32 mouse cellular contexts compared by ENCODE assay signal in genomic region chr6:143841954-143842353, GRCm38 (mm10).
DNase-seq lines count a peak whose midpoint lies in the region; ATAC-seq and TF ChIP-seq lines count a peak whose summit lies in the region.
"Had no signal": no experiment of that assay in that cellular context is flagged by ENCODE, and none has a peak within 500 bp of the region (broad histone marks: within the 10 kb centered on the region; RNA-seq: fewer than 3 reads in every experiment).

No protein-coding gene starts in this region.

- TF ChIP-seq CTCF in MEL (IDR thresholded peaks at IDR 0.05 in 2 of 3, conservative IDR thresholded peaks at IDR 0.05 in 1 of 3; ENCODE audit: control insufficient read depth in 1 of 3, insufficient read depth in 1 of 3, low read depth in 2 of 3, low read length in 3 of 3, poor library complexity in 1 of 3, severe bottlenecking in 1 of 3): no peak

- peaks cover 33 to 50% of the 10 kb centered on the region in 2 experiments for H3K4me1 ChIP-seq in MEL (ENCODE audit: control insufficient read depth in 1 of 2, insufficient read depth in 2 of 2, low read length in 2 of 2)
- peaks cover 48% of the 10 kb centered on the region for H3K4me1 ChIP-seq in liver, embryonic 13.5 days (replicated peaks)
- H3K4me1 ChIP-seq: forebrain, embryonic 12.5 days had no signal

- TF ChIP-seq EP300 in MEL (IDR thresholded peaks at IDR 0.05; ENCODE audit: low read depth in 1 of 2, low read length in 2 of 2): peak; percentile 97 to 98

- ATAC-seq in erythroid progenitor cell, adult 5-6 weeks (replicated peaks; ENCODE audit: low FRiP score, poor library complexity, severe bottlenecking): peak; percentile 84
- ATAC-seq in liver, embryonic 13.5 days (ENCODE audit: low read depth): peak; percentile 89
- 0 out of 2 replicates have a peak, but pooled peaks have one; percentile 20 for ATAC-seq in megakaryocyte, adult 5-6 weeks (ENCODE audit: poor library complexity, severe bottlenecking)
- ATAC-seq: activated CD4-positive, CD25-positive, alpha-beta regulatory T cell, adult 4 months; CD4-positive, CD25-positive, alpha-beta regulatory T cell, adult 4 months; forebrain, postnatal 0 days; intestine, postnatal 0 days; midbrain, embryonic 15.5 days had no signal

- no peak for TF ChIP-seq RAD21 in MEL (IDR thresholded peaks at IDR 0.05; ENCODE audit: low read depth, low read length)

- no peak overlapping the region for H3K9ac ChIP-seq in MEL (ENCODE audit: control insufficient read depth, low read depth, low read length, poor library complexity, severe bottlenecking)
- no peak overlapping the region for H3K9ac ChIP-seq in liver, embryonic 13.5 days
- H3K9ac ChIP-seq: embryonic facial prominence, embryonic 12.5 days; forebrain, embryonic 12.5 days; forebrain, postnatal 0 days; hindbrain, embryonic 14.5 days; limb, embryonic 15.5 days; midbrain, embryonic 15.5 days; neural tube, embryonic 15.5 days had no signal

- no peak overlapping the region for H3K4me2 ChIP-seq in liver, embryonic 13.5 days
- H3K4me2 ChIP-seq: embryonic facial prominence, embryonic 12.5 days; forebrain, embryonic 12.5 days; heart, embryonic 11.5 days; hindbrain, embryonic 14.5 days; limb, embryonic 15.5 days; midbrain, embryonic 15.5 days; neural tube, embryonic 15.5 days had no signal

- no peaks in the 10 kb centered on the region for H3K27me3 ChIP-seq in MEL (ENCODE audit: control insufficient read depth in 1 of 2, insufficient read depth in 2 of 2, low read length in 2 of 2)
- H3K27me3 ChIP-seq in liver, embryonic 13.5 days: no peaks in the 10 kb centered on the region
- H3K27me3 ChIP-seq: forebrain, embryonic 12.5 days; midbrain, embryonic 15.5 days; neural tube, embryonic 15.5 days had no signal

- no peak for TF ChIP-seq POLR2A in MEL (IDR thresholded peaks at IDR 0.05; ENCODE audit: control insufficient read depth in 1 of 2, insufficient read depth in 1 of 2, low read depth in 1 of 2, low read length in 2 of 2, poor library complexity in 1 of 2)

- H3K27ac ChIP-seq in MEL (ENCODE audit: control insufficient read depth, low read depth, low read length): peak overlapping the region; percentile 94
- no peak overlapping the region for H3K27ac ChIP-seq in liver, embryonic 13.5 days
- H3K27ac ChIP-seq: embryonic facial prominence, embryonic 12.5 days; forebrain, embryonic 12.5 days; hindbrain, embryonic 14.5 days; limb, embryonic 10.5 days; limb, embryonic 15.5 days; midbrain, embryonic 15.5 days; neural tube, embryonic 15.5 days had no signal

- peak; percentile 90 for DNase-seq in MEL (ENCODE audit: low read depth, low spot score)
- peak; percentile 43 for DNase-seq in liver, embryonic 13.5 days
- no peak for DNase-seq in lung, adult 18-20 months
- no peak for DNase-seq in left cerebral cortex, adult 18-20 months (ENCODE audit: low spot score in 2 of 2)
- DNase-seq in thymus, postnatal 14 days: no peak
- no peak for DNase-seq in adrenal gland, postnatal 25 days
- DNase-seq: adrenal gland, adult 2 months; cerebellum, adult 2 months; cerebellum, postnatal 14 days; forebrain, postnatal 0 days; gastrocnemius, postnatal 14 days; heart, adult 18-20 months; heart, postnatal 4 days; kidney, postnatal 36 days; lung, postnatal 36 days; retina, postnatal 1 day; right cerebral cortex, postnatal 25 days; thymus, postnatal 25 days had no signal

- peaks cover 0 to 68% of the 10 kb centered on the region in 2 experiments; a peak in 3 of 4 replicates for H3K36me3 ChIP-seq in MEL (ENCODE audit: control insufficient read depth in 1 of 2, insufficient read depth in 2 of 2, low read length in 2 of 2)
- H3K36me3 ChIP-seq in liver, embryonic 13.5 days: no peaks in the 10 kb centered on the region
- H3K36me3 ChIP-seq: embryonic facial prominence, embryonic 12.5 days; limb, embryonic 15.5 days; midbrain, embryonic 15.5 days; neural tube, embryonic 15.5 days had no signal

- WGBS in liver, embryonic 13.5 days (ENCODE audit: insufficient replicate concordance): 45% methylated on average over 7 of the region's 7 CpGs

- H3K79me2 ChIP-seq in MEL (ENCODE audit: control insufficient read depth, insufficient read depth, low read length, poor library complexity): peaks cover 20% of the 10 kb centered on the region

- no peaks in the 10 kb centered on the region for H3K9me3 ChIP-seq in MEL (replicated peaks; ENCODE audit: insufficient read depth, low read length)
- no peaks in the 10 kb centered on the region for H3K9me3 ChIP-seq in liver, embryonic 13.5 days (replicated peaks)
- H3K9me3 ChIP-seq: embryonic facial prominence, embryonic 12.5 days; forebrain, embryonic 12.5 days; limb, embryonic 10.5 days; limb, embryonic 15.5 days; midbrain, embryonic 15.5 days; neural tube, embryonic 15.5 days had no signal

- H3K4me3 ChIP-seq in MEL (ENCODE audit: control insufficient read depth in 1 of 2, insufficient read depth in 1 of 2, low read depth in 2 of 2, low read length in 2 of 2): no peak overlapping the region
- no peak overlapping the region for H3K4me3 ChIP-seq in liver, embryonic 13.5 days (replicated peaks)
- H3K4me3 ChIP-seq: embryonic facial prominence, embryonic 12.5 days; forebrain, embryonic 12.5 days; layer of hippocampus, adult 2 months; limb, embryonic 10.5 days; limb, embryonic 15.5 days; midbrain, embryonic 15.5 days; neural tube, embryonic 15.5 days had no signal

TF ChIP-seq in MEL, 35 proteins besides CTCF, POLR2A, EP300 and RAD21:
- no peak for TF ChIP-seq CHD2 (IDR thresholded peaks at IDR 0.05; ENCODE audit: low read length)
- no peak for TF ChIP-seq MXI1 (IDR thresholded peaks at IDR 0.05; ENCODE audit: low read depth, low read length)
- no peak for TF ChIP-seq MAFK (IDR thresholded peaks at IDR 0.05; ENCODE audit: borderline replicate concordance, low read depth, low read length)
- no peak for TF ChIP-seq NRF1 (IDR thresholded peaks at IDR 0.05; ENCODE audit: insufficient read depth, low read depth, low read length, poor library complexity, severe bottlenecking)
- TF ChIP-seq JUND (IDR thresholded peaks at IDR 0.05; ENCODE audit: low read depth, low read length): peak; percentile 72; the same call in 1 of the 2 replicates
- 0 out of 2 replicates have a peak, but pooled peaks have one; percentile 61 for TF ChIP-seq RCOR1 (IDR thresholded peaks at IDR 0.05; ENCODE audit: low read depth, low read length)
- no peak for TF ChIP-seq ZNF384 (IDR thresholded peaks at IDR 0.05; ENCODE audit: low read depth, low read length)
- TF ChIP-seq TBP (IDR thresholded peaks at IDR 0.05; ENCODE audit: low read depth, low read length): no peak
- no peak for TF ChIP-seq CHD1 (IDR thresholded peaks at IDR 0.05; ENCODE audit: low read depth, low read length)
- TF ChIP-seq ELF1 (IDR thresholded peaks at IDR 0.05; ENCODE audit: low read depth, low read length): 0 out of 2 replicates have a peak, but pooled peaks have one; percentile 34
- TF ChIP-seq ETS1 (IDR thresholded peaks at IDR 0.05; ENCODE audit: low read depth, low read length): peak; percentile 95
- TF ChIP-seq MYB (IDR thresholded peaks at IDR 0.05; ENCODE audit: low read depth, low read length): no peak
- no peak for TF ChIP-seq ZMIZ1 (IDR thresholded peaks at IDR 0.05; ENCODE audit: low read depth, low read length)
- TF ChIP-seq UBTF (IDR thresholded peaks at IDR 0.05; ENCODE audit: borderline replicate concordance, insufficient read depth, low read depth, low read length): no peak
- TF ChIP-seq TAL1 (IDR thresholded peaks at IDR 0.05; ENCODE audit: low read length): peak; percentile 97
- TF ChIP-seq TCF12 (IDR thresholded peaks at IDR 0.05; ENCODE audit: low read depth, low read length): peak; percentile 98
- TF ChIP-seq ZKSCAN1 (IDR thresholded peaks at IDR 0.05; ENCODE audit: low read depth, low read length): no peak
- no peak for TF ChIP-seq MYC (IDR thresholded peaks at IDR 0.05; ENCODE audit: low read depth, low read length)
- no peak for TF ChIP-seq GABPA (IDR thresholded peaks at IDR 0.05; ENCODE audit: low read depth, low read length)
- TF ChIP-seq GATA1 (IDR thresholded peaks at IDR 0.05; ENCODE audit: low read depth, low read length): peak; percentile 98
- TF ChIP-seq USF1 (IDR thresholded peaks at IDR 0.05; ENCODE audit: low read depth, low read length): no peak
- no peak for TF ChIP-seq BHLHE40 (IDR thresholded peaks at IDR 0.05; ENCODE audit: borderline replicate concordance, low read depth, low read length)
- TF ChIP-seq HCFC1 (IDR thresholded peaks at IDR 0.05; ENCODE audit: low read depth, low read length): no peak
- no peak for TF ChIP-seq E2F4 (IDR thresholded peaks at IDR 0.05; ENCODE audit: borderline replicate concordance, low read depth, low read length)
- TF ChIP-seq SIN3A (IDR thresholded peaks at IDR 0.05; ENCODE audit: low read length): peak; percentile 55; the same call in 1 of the 2 replicates
- no peak for TF ChIP-seq NELFE (IDR thresholded peaks at IDR 0.05; ENCODE audit: low read depth, low read length)

Comparison
In these comparisons a context has a peak if more than half of its experiments do, and no peak if none do; other contexts are left out.
1. DNase-seq: peak in MEL (single experiment) and liver, embryonic 13.5 days (single experiment); none in lung, adult 18-20 months (0 of 2), left cerebral cortex, adult 18-20 months (0 of 2), thymus, postnatal 14 days (single experiment) and adrenal gland, postnatal 25 days (single experiment).
2. ATAC-seq: peak in every context shown above with its lines; median percentile 89 in liver, embryonic 13.5 days; 84 in erythroid progenitor cell, adult 5-6 weeks; 20 in megakaryocyte, adult 5-6 weeks.